Mouse (Mus musculus) G1E (cell line): ENCODE data around the gene Zswim1. TPM values are rescaled to one million over a fixed set of nuclear protein-coding genes. Genes with fewer than 3 reads are reported as not detected.
"Not testable (repeated sequence)": the region's sequence is repeated elsewhere in the genome, so short reads cannot be mapped to it uniquely, and the experiment has no call there.

Experiments
- ATAC-seq: 2 replicates; pipeline ENCODE4 v1.8.0; 2016; ENCODE audit warnings: mild to moderate bottlenecking; ENCODE audit not compliant: insufficient number of reproducible peaks, poor library complexity, low FRiP score, severe bottlenecking; ENCODE audit errors: extremely low read depth
- DNase-seq: peaks from one replicate; pipeline ENCODE4 v3.0.0; 2012; ENCODE audit warnings: low spot score
- H3K27me3 ChIP-seq: 2 replicates; pipeline ENCODE4 v1.6.1; 2012; ENCODE audit warnings: mild to moderate bottlenecking, low read length, inconsistent platforms; ENCODE audit not compliant: insufficient read depth
- H3K36me3 ChIP-seq: replicated peaks from 2 replicates; pipeline ENCODE3; 2012; ENCODE audit warnings: mild to moderate bottlenecking, inconsistent platforms
- H3K4me1 ChIP-seq: 2 replicates; pipeline ENCODE4 v1.6.1; 2012; ENCODE audit warnings: low read depth, low read length, inconsistent platforms, mixed read lengths; ENCODE audit not compliant: insufficient read depth
- H3K4me3 ChIP-seq: 2 replicates; pipeline ENCODE4 v1.5.1; 2012; ENCODE audit warnings: low read depth, mild to moderate bottlenecking, inconsistent platforms, low read length, moderate library complexity, mixed read lengths
- H3K9me3 ChIP-seq: replicated peaks from 2 replicates; pipeline ENCODE4 v1.6.1; 2012; ENCODE audit warnings: inconsistent platforms
- CTCF ChIP-seq: IDR thresholded peaks from 2 replicates; pipeline ENCODE4 v1.5.1; 2012; ENCODE audit warnings: low read depth, low read length, inconsistent platforms, mixed read lengths
- GATA1 ChIP-seq: IDR thresholded peaks from 2 replicates; pipeline ENCODE4 v1.6.1; 2012; ENCODE audit warnings: borderline replicate concordance, low read length, inconsistent platforms, mixed read lengths
- GATA2 ChIP-seq: IDR thresholded peaks from 2 replicates; pipeline ENCODE4 v1.6.1; 2012; ENCODE audit warnings: low read depth, low read length, inconsistent platforms, borderline replicate concordance
- POLR2AphosphoS5 ChIP-seq: IDR thresholded peaks from 2 replicates; pipeline ENCODE4 v1.6.1; 2012; ENCODE audit warnings: low read depth, low read length, inconsistent platforms; ENCODE audit not compliant: insufficient replicate concordance
- TAL1 ChIP-seq: conservative IDR thresholded peaks from 2 replicates; pipeline ENCODE4 v1.6.1; 2012; ENCODE audit warnings: low read depth, low read length, inconsistent platforms, mixed read lengths
- polyA plus RNA-seq: library from polyadenylated mRNA; stranded (reverse); fragments of >175 nt; gene quantifications from 2 replicates; pipeline ENCODE4 v1.2.3, GENCODE M21; 2012
- total RNA-seq, 2 experiments: library from RNA; stranded (forward) in 1 of 2; stranded (reverse) in 1 of 2; fragments of 200-1000 nt in 1 of 2; fragments of >200 nt in 1 of 2; fragmentation: Nextera tagmentation in 1 of 2; gene quantifications; 2 replicates each; pipeline ENCODE4 v1.2.3; 2014 to 2017

Gene Zswim1
- total and polyA plus RNA-seq, 3 experiments, result 3.8 to 38.4 (median 19.0) TPM

GRCm38 (mm10) chr2:164859640-164860432 lies 37.4 kb downstream of the Zswim1 start:
- Histone ChIP-seq H3K36me3 (no peaks in the 10 kb centered on the region), H3K9me3 (0 out of 2 replicates have a peak, but pooled peaks cover 3% of the 10 kb centered on the region), H3K27me3 (peaks cover 48% of the 10 kb centered on the region), H3K4me1 (peaks cover 18% of the 10 kb centered on the region), H3K4me3 (no peak overlapping the region)
- ATAC-seq, result no peak
- TF ChIP-seq TAL1 (no peak), GATA2 (no peak), POLR2AphosphoS5 (no peak), CTCF (no peak), GATA1 (no peak)
- DNase-seq, result no peak

GRCm38 (mm10) chr2:164861094-164861493 lies 38.6 kb downstream of the Zswim1 start:
- H3K4me1 ChIP-seq, result peaks cover 18% of the 10 kb centered on the region
- H3K4me3 ChIP-seq, result no peak overlapping the region
- H3K27me3 ChIP-seq, result peaks cover 47% of the 10 kb centered on the region
- H3K9me3 ChIP-seq, result 0 out of 2 replicates have a peak, but pooled peaks cover 3% of the 10 kb centered on the region
- TF ChIP-seq GATA2 (no peak), GATA1 (no peak), TAL1 (no peak), POLR2AphosphoS5 (no peak), CTCF (no peak)
- no peaks in the 10 kb centered on the region for H3K36me3 ChIP-seq
- ATAC-seq (no peak), DNase-seq (no peak)

- peaks cover 34% of the 10 kb centered on the region for H3K27me3 ChIP-seq
- H3K36me3 ChIP-seq, result no peaks in the 10 kb centered on the region
- TF ChIP-seq GATA2, result no peak
- TF ChIP-seq CTCF, result no peak
- TF ChIP-seq GATA1, result no peak
- TF ChIP-seq TAL1, result no peak
- no peak for TF ChIP-seq POLR2AphosphoS5
- H3K9me3 ChIP-seq, result 0 out of 2 replicates have a peak, but pooled peaks cover under 1% of the 10 kb centered on the region
- DNase-seq, result no peak
- H3K4me3 ChIP-seq, result no peak overlapping the region
- peaks cover 6% of the 10 kb centered on the region for H3K4me1 ChIP-seq
- no peak for ATAC-seq
Observed at GRCm38 (mm10) chr2:164862179-164862861, 39.8 kb downstream of the Zswim1 start.

DNA sequence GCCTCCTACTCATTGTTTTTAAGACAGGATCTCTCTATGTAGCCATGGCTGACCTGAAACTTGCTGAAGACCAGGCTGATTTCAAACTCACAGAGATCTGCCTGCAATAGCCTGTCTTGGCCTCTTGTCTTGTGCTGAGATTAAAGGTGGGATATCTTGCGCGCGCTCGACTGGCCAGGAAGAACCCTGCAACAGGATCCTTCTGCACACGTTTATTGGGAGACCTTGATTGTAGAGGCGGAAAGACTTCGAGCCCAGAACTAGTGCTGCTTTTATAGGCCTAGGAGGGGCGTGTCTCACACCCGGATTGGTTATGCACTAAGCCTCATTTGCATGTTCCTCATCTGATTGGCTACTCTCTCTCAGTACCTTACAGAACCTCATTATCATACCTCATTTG lies 40.9 kb downstream of the Zswim1 start:
- H3K4me3 ChIP-seq, DNase-seq, H3K36me3 ChIP-seq, ATAC-seq, H3K9me3 ChIP-seq, H3K4me1 ChIP-seq: not testable (repeated sequence)
- peaks cover 23% of the 10 kb centered on the region for H3K27me3 ChIP-seq

- TF ChIP-seq GATA1 (no peak), GATA2 (no peak), TAL1 (no peak), POLR2AphosphoS5 (no peak), CTCF (no peak)
- ATAC-seq (no peak), DNase-seq (no peak)
- Histone ChIP-seq H3K27me3 (peaks cover 15% of the 10 kb centered on the region), H3K4me1 (0 out of 2 replicates have a peak, but pooled peaks cover 5% of the 10 kb centered on the region), H3K4me3 (no peak overlapping the region), H3K9me3 (peaks cover 4% of the 10 kb centered on the region), H3K36me3 (no peaks in the 10 kb centered on the region)
Observed at GRCm38 (mm10) chr2:164864593-164864992, 42.1 kb downstream of the Zswim1 start.

DNA sequence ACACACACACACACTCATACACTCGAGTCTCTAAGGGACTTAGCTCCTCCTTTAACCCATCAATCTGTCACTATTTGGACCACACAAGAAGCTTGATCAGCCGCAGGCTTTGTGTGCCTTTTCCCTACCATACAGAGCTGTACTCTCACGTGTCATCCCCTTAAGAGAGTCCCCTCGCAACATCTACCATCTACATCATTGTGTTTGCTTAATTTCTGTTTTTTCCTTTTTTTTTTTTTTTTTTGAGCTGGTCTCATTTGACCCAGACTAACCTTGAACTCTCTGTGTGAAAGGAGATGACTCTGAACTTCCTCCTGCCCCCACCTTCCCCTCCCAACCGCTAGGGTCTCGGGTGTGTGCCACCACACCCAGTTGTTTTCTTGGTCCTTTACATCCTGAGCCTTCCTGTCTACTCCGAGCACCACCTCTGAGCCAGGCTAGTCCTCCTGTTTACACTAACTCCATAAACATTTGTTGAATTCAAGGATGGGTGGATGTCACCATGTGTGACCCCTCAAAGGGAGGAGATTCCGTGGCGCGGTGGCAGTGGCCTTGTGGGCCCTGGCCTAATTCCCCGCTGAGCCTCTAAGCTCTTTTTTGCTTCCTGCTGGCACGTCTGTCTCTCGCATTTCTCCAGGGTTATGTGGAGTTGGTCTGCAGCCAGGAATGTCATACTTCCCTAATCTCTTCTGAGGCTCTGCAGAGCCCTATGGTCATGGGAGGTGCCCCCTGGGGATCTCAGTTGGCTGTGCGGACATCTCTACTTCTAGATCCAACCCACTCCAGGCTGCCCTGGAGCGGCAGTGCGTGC lies 44.5 kb downstream of the Zswim1 start:
- Histone ChIP-seq H3K4me1 (0 out of 2 replicates have a peak, but pooled peaks cover 5% of the 10 kb centered on the region), H3K9me3 (peaks cover 4% of the 10 kb centered on the region), H3K27me3 (peaks cover 15% of the 10 kb centered on the region), H3K4me3 (no peak overlapping the region), H3K36me3 (no peaks in the 10 kb centered on the region)
- ATAC-seq (no peak), DNase-seq (no peak)
- TF ChIP-seq POLR2AphosphoS5, result no peak
- TF ChIP-seq CTCF, result no peak
- TF ChIP-seq TAL1, result no peak
- TF ChIP-seq GATA1, result no peak
- TF ChIP-seq GATA2, result no peak
